Mouse (Mus musculus): Measurements from ENCODE around the gene Hat1.

DNA sequence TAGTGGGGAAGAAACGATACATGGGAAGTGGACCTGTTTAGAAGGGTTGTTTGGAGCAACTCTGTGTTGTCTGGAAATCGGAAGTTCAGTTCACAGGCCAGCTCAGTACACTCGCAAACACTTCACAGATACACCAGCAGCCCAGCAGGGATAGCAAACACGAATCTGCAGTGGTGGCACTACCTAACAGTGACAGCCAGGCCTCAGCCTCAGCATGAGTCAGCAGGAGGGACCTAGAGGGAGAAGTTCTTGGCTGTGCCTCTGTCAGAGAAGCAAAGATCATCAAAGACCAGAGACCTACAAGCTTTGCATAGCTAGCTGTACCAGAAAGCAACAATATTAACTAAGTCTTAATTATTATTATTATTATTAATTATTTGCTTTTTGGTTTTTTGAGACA lies 6.8 kb upstream of the Hat1 start:
- TF ChIP-seq EP300 (IDR thresholded peaks at IDR 0.05; ENCODE audit: low read length) (no peak), CTCF (conservative IDR thresholded peaks at IDR 0.05 in 1 of 2, IDR thresholded peaks at IDR 0.05 in 1 of 2; ENCODE audit: low read depth in 2 of 2, low read length in 2 of 2) (no peak), ZNF384 (IDR thresholded peaks at IDR 0.05; ENCODE audit: low read depth, low read length) (no peak), GABPA (IDR thresholded peaks at IDR 0.05; ENCODE audit: insufficient replicate concordance, low read depth, low read length) (no peak), CHD2 (IDR thresholded peaks at IDR 0.05; ENCODE audit: low read length) (no peak), MAFK (IDR thresholded peaks at IDR 0.05; ENCODE audit: insufficient replicate concordance, low read length) (no peak), MAZ (IDR thresholded peaks at IDR 0.05; ENCODE audit: low read depth, low read length) (no peak), NRF1 (IDR thresholded peaks at IDR 0.05; ENCODE audit: low read depth, low read length) (no peak)
